Mouse (Mus musculus) embryonic fibroblast, embryonic 13.5 days (primary cell): Measurements from ENCODE around the gene Olfml2b. TPM values are rescaled to one million over a fixed set of nuclear protein-coding genes. Genes with fewer than 3 reads are reported as not detected.

ENCODE experiments used
- H3K27ac ChIP-seq: 2 replicates; pipeline ENCODE4 v1.5.1; 2012; ENCODE audit warnings: low read length, control low read depth, inconsistent platforms; ENCODE audit not compliant: insufficient read depth
- H3K4me1 ChIP-seq: 2 replicates; pipeline ENCODE4 v1.6.1; 2011; ENCODE audit warnings: low read length; ENCODE audit not compliant: control insufficient read depth, insufficient read depth
- H3K4me3 ChIP-seq: 2 replicates; pipeline ENCODE4 v1.5.1; 2011; ENCODE audit warnings: mild to moderate bottlenecking, control low read depth, low read length; ENCODE audit not compliant: insufficient read depth
- CTCF ChIP-seq: IDR thresholded peaks from 2 replicates; pipeline ENCODE4 v1.5.1; 2011; ENCODE audit warnings: mild to moderate bottlenecking, control low read depth, low read length, moderate library complexity, borderline replicate concordance; ENCODE audit not compliant: insufficient read depth
- POLR2A ChIP-seq: IDR thresholded peaks from 2 replicates; pipeline ENCODE4 v1.6.1; 2011; ENCODE audit warnings: low read depth, mild to moderate bottlenecking, control low read depth, low read length, moderate library complexity
- polyA plus RNA-seq: library from polyadenylated mRNA; stranded (reverse); fragments of >200 nt; gene quantifications from 2 replicates; pipeline ENCODE4 v1.2.4, GENCODE M21; 2011; ENCODE audit warnings: low read depth; ENCODE audit not compliant: missing spikeins, insufficient read length

The Olfml2b gene
- polyA plus RNA-seq, 1 experiment, result 59.1 TPM

- Histone ChIP-seq H3K4me3 (peak overlapping the region; percentile 52), H3K4me1 (peaks cover 6% of the 10 kb centered on the region; the same call in 1 of the 2 replicates), H3K27ac (no peak overlapping the region)
- TF ChIP-seq POLR2A, result no peak
- TF ChIP-seq CTCF, result no peak
These were observed 2.4 kb downstream of the Olfml2b start for GRCm38 (mm10) chr1:170646606-170647287.

- no peak overlapping the region for H3K4me3 ChIP-seq
- TF ChIP-seq CTCF (no peak), POLR2A (no peak)
- peaks cover 6% of the 10 kb centered on the region; the same call in 1 of the 2 replicates for H3K4me1 ChIP-seq
- no peak overlapping the region for H3K27ac ChIP-seq
These were observed 3.0 kb downstream of the Olfml2b start for GRCm38 (mm10) chr1:170647381-170647780.

- no peak for TF ChIP-seq CTCF
These were observed 3.7 kb downstream of the Olfml2b start for GRCm38 (mm10) chr1:170647971-170648514.

GRCm38 (mm10) chr1:170651046-170651723 is 6.9 kb downstream of the Olfml2b start:
- Histone ChIP-seq H3K4me1 (peaks cover 6% of the 10 kb centered on the region; the same call in 1 of the 2 replicates), H3K4me3 (no peak overlapping the region), H3K27ac (no peak overlapping the region)
- no peak for TF ChIP-seq CTCF
- TF ChIP-seq POLR2A, result no peak

More at GRCm38 (mm10) chr1:170647971-170648514, 3.7 kb downstream of the Olfml2b start:
- Histone ChIP-seq H3K4me1 (peaks cover 6% of the 10 kb centered on the region; the same call in 1 of the 2 replicates), H3K4me3 (no peak overlapping the region), H3K27ac (no peak overlapping the region)

- H3K27ac ChIP-seq, result no peak overlapping the region
- H3K4me3 ChIP-seq, result no peak overlapping the region
- TF ChIP-seq POLR2A (no peak), CTCF (no peak)
- H3K4me1 ChIP-seq, result no peaks in the 10 kb centered on the region
These were observed 7.8 kb downstream of the Olfml2b start for GRCm38 (mm10) chr1:170651989-170652740.

- no peak for TF ChIP-seq POLR2A
- no peak for TF ChIP-seq CTCF
- H3K27ac ChIP-seq, result no peak overlapping the region
- H3K4me3 ChIP-seq, result no peak overlapping the region
- no peaks in the 10 kb centered on the region for H3K4me1 ChIP-seq
These were observed 11.1 kb downstream of the Olfml2b start for GRCm38 (mm10) chr1:170655280-170655917.

GRCm38 (mm10) chr1:170656518-170657227 is 12.3 kb downstream of the Olfml2b start:
- Histone ChIP-seq H3K27ac (no peak overlapping the region), H3K4me3 (no peak overlapping the region), H3K4me1 (no peaks in the 10 kb centered on the region)
- TF ChIP-seq POLR2A (no peak), CTCF (no peak)

- TF ChIP-seq CTCF, result no peak
- no peak for TF ChIP-seq POLR2A
- Histone ChIP-seq H3K4me1 (no peaks in the 10 kb centered on the region), H3K27ac (no peak overlapping the region), H3K4me3 (no peak overlapping the region)
These were observed 12.8 kb downstream of the Olfml2b start for GRCm38 (mm10) chr1:170657228-170657521.
